Mouse (Mus musculus): ENCODE data around the gene Hsd17b12. TPM values are rescaled to one million over a fixed set of nuclear protein-coding genes. Genes with fewer than 3 reads are reported as not detected.

The Hsd17b12 gene
- polyA plus RNA-seq, 1 experiment from 2014 or later = 113 TPM

- H3K4me2 ChIP-seq = no peak overlapping the region
- 90% methylated on average over 7 of the region's 7 CpGs for WGBS
- no peaks in the 10 kb centered on the region for H3K27me3 ChIP-seq
- H3K9ac ChIP-seq = no peak overlapping the region
- H3K27ac ChIP-seq = no peak overlapping the region
- no peak for ATAC-seq (ENCODE audit: low FRiP score)
- no peaks in the 10 kb centered on the region for H3K4me1 ChIP-seq
- no peak overlapping the region for H3K4me3 ChIP-seq (replicated peaks)
- H3K9me3 ChIP-seq = no peaks in the 10 kb centered on the region
- H3K36me3 ChIP-seq (replicated peaks) = peaks cover 4% of the 10 kb centered on the region; the same call in 1 of the 2 replicates
Measured at GRCm38 (mm10) chr2:94066120-94066519, 91.6 kb downstream of the Hsd17b12 start.

- Histone ChIP-seq H3K27ac (no peak overlapping the region), H3K9ac (no peak overlapping the region), H3K4me1 (no peaks in the 10 kb centered on the region), H3K27me3 (no peaks in the 10 kb centered on the region), H3K9me3 (no peaks in the 10 kb centered on the region), H3K36me3 (replicated peaks) (peaks cover 4% of the 10 kb centered on the region; the same call in 1 of the 2 replicates), H3K4me2 (no peak overlapping the region), H3K4me3 (replicated peaks) (no peak overlapping the region)
- 90% methylated on average over 4 of the region's 4 CpGs for WGBS
- ATAC-seq (ENCODE audit: low FRiP score) = no peak
Measured at GRCm38 (mm10) chr2:94062791-94063190, 95.0 kb downstream of the Hsd17b12 start.

- H3K4me2 ChIP-seq = no peak overlapping the region
- H3K9ac ChIP-seq = no peak overlapping the region
- no peak overlapping the region for H3K27ac ChIP-seq
- no peaks in the 10 kb centered on the region for H3K27me3 ChIP-seq
- H3K4me1 ChIP-seq = no peaks in the 10 kb centered on the region
- 78% methylated on average over 5 of the region's 5 CpGs for WGBS
- no peak overlapping the region for H3K4me3 ChIP-seq (replicated peaks)
- no peak for ATAC-seq (ENCODE audit: low FRiP score)
- no peaks in the 10 kb centered on the region for H3K36me3 ChIP-seq (replicated peaks)
- no peaks in the 10 kb centered on the region for H3K9me3 ChIP-seq
Measured at GRCm38 (mm10) chr2:94059459-94059858, 98.3 kb downstream of the Hsd17b12 start.

- no peak overlapping the region for H3K27ac ChIP-seq
- H3K4me3 ChIP-seq (replicated peaks) = no peak overlapping the region
- no peak overlapping the region for H3K4me2 ChIP-seq
- H3K27me3 ChIP-seq = no peaks in the 10 kb centered on the region
- no peak overlapping the region for H3K9ac ChIP-seq
- H3K9me3 ChIP-seq = no peaks in the 10 kb centered on the region
- ATAC-seq (ENCODE audit: low FRiP score) = peak; percentile 73; the same call in 1 of the 2 replicates
- no peaks in the 10 kb centered on the region for H3K36me3 ChIP-seq (replicated peaks)
- peaks cover 3% of the 10 kb centered on the region for H3K4me1 ChIP-seq
Measured at GRCm38 (mm10) chr2:94054813-94055212, 103.0 kb downstream of the Hsd17b12 start.

GRCm38 (mm10) chr2:94051952-94052351, 105.8 kb downstream of the Hsd17b12 start:
- H3K4me2 ChIP-seq = no peak overlapping the region
- H3K4me3 ChIP-seq (replicated peaks) = no peak overlapping the region
- no peak overlapping the region for H3K27ac ChIP-seq
- H3K4me1 ChIP-seq = peaks cover 21% of the 10 kb centered on the region
- H3K9me3 ChIP-seq = no peaks in the 10 kb centered on the region
- 78% methylated on average over 5 of the region's 5 CpGs for WGBS
- no peak overlapping the region for H3K9ac ChIP-seq
- H3K27me3 ChIP-seq = no peaks in the 10 kb centered on the region
- no peaks in the 10 kb centered on the region for H3K36me3 ChIP-seq (replicated peaks)
- ATAC-seq (ENCODE audit: low FRiP score) = no peak

- H3K9me3 ChIP-seq = no peaks in the 10 kb centered on the region
- H3K4me3 ChIP-seq (replicated peaks) = no peak overlapping the region
- no peak overlapping the region for H3K9ac ChIP-seq
- peaks cover 21% of the 10 kb centered on the region for H3K4me1 ChIP-seq
- over 99% methylated on average over 3 of the region's 3 CpGs for WGBS
- no peaks in the 10 kb centered on the region for H3K36me3 ChIP-seq (replicated peaks)
- no peak for ATAC-seq (ENCODE audit: low FRiP score)
- H3K27ac ChIP-seq = no peak overlapping the region
- H3K27me3 ChIP-seq = no peaks in the 10 kb centered on the region
- no peak overlapping the region for H3K4me2 ChIP-seq
Measured at GRCm38 (mm10) chr2:94050901-94051300, 106.9 kb downstream of the Hsd17b12 start.

GRCm38 (mm10) chr2:94049471-94050176, 108.1 kb downstream of the Hsd17b12 start:
- WGBS = 76% methylated on average over 5 of the region's 5 CpGs
- no peak overlapping the region for H3K4me3 ChIP-seq (replicated peaks)

GRCm38 (mm10) chr2:94048733-94049470, 108.9 kb downstream of the Hsd17b12 start:
- H3K4me1 ChIP-seq = peaks cover 35% of the 10 kb centered on the region
- H3K4me3 ChIP-seq (replicated peaks) = no peak overlapping the region
- H3K9me3 ChIP-seq = no peaks in the 10 kb centered on the region
- H3K27me3 ChIP-seq = no peaks in the 10 kb centered on the region
- 0 out of 2 replicates have a peak, but pooled peaks have one; percentile 55 for ATAC-seq (ENCODE audit: low FRiP score)
- no peak overlapping the region for H3K4me2 ChIP-seq
- H3K27ac ChIP-seq = peak overlapping the region; percentile 78
- WGBS = 65% methylated on average over 5 of the region's 5 CpGs
- no peaks in the 10 kb centered on the region for H3K36me3 ChIP-seq (replicated peaks)
- H3K9ac ChIP-seq = no peak overlapping the region

More at GRCm38 (mm10) chr2:94049471-94050176, 108.1 kb downstream of the Hsd17b12 start:
- H3K4me1 ChIP-seq = peaks cover 29% of the 10 kb centered on the region
- ATAC-seq (ENCODE audit: low FRiP score) = peak; percentile 51; the same call in 1 of the 2 replicates
- no peak overlapping the region for H3K4me2 ChIP-seq
- H3K36me3 ChIP-seq (replicated peaks) = no peaks in the 10 kb centered on the region
- no peaks in the 10 kb centered on the region for H3K27me3 ChIP-seq
- H3K9me3 ChIP-seq = no peaks in the 10 kb centered on the region
- peak overlapping the region; percentile 78 for H3K27ac ChIP-seq
- no peak overlapping the region for H3K9ac ChIP-seq

GRCm38 (mm10) chr2:94048271-94048670, 109.5 kb downstream of the Hsd17b12 start:
- Histone ChIP-seq H3K9ac (no peak overlapping the region), H3K27ac (peak overlapping the region; percentile 78), H3K4me2 (no peak overlapping the region), H3K4me1 (peaks cover 40% of the 10 kb centered on the region), H3K36me3 (replicated peaks) (no peaks in the 10 kb centered on the region), H3K27me3 (no peaks in the 10 kb centered on the region), H3K4me3 (replicated peaks) (no peak overlapping the region), H3K9me3 (no peaks in the 10 kb centered on the region)
- 35% methylated on average over 1 of the region's 1 CpGs for WGBS
- no peak for ATAC-seq (ENCODE audit: low FRiP score)

GRCm38 (mm10) chr2:94045411-94046090, 112.2 kb downstream of the Hsd17b12 start:
- Histone ChIP-seq H3K4me1 (peaks cover 44% of the 10 kb centered on the region), H3K36me3 (replicated peaks) (peaks cover 3% of the 10 kb centered on the region; the same call in 1 of the 2 replicates), H3K4me2 (no peak overlapping the region), H3K4me3 (replicated peaks) (no peak overlapping the region), H3K9me3 (no peaks in the 10 kb centered on the region), H3K9ac (no peak overlapping the region), H3K27me3 (no peaks in the 10 kb centered on the region), H3K27ac (0 out of 2 replicates have a peak overlapping the region, but pooled peaks have one; percentile 25)
- ATAC-seq (ENCODE audit: low FRiP score) = no peak
- 69% methylated on average over 6 of the region's 6 CpGs for WGBS

- H3K9ac ChIP-seq = no peak overlapping the region
- WGBS = 72% methylated on average over 2 of the region's 2 CpGs
- peaks cover 3% of the 10 kb centered on the region; the same call in 1 of the 2 replicates for H3K36me3 ChIP-seq (replicated peaks)
Measured at GRCm38 (mm10) chr2:94044174-94044573, 113.6 kb downstream of the Hsd17b12 start.

GRCm38 (mm10) chr2:94043662-94044061, 114.1 kb downstream of the Hsd17b12 start:
- Histone ChIP-seq H3K27me3 (no peaks in the 10 kb centered on the region), H3K9ac (no peak overlapping the region), H3K4me2 (no peak overlapping the region), H3K27ac (no peak overlapping the region), H3K36me3 (replicated peaks) (peaks cover 3% of the 10 kb centered on the region; the same call in 1 of the 2 replicates), H3K9me3 (no peaks in the 10 kb centered on the region), H3K4me3 (replicated peaks) (no peak overlapping the region), H3K4me1 (peaks cover 29% of the 10 kb centered on the region)
- 28% methylated on average over 5 of the region's 5 CpGs for WGBS
- peak; percentile 81 for ATAC-seq (ENCODE audit: low FRiP score)

More at GRCm38 (mm10) chr2:94044174-94044573, 113.6 kb downstream of the Hsd17b12 start:
- H3K4me3 ChIP-seq (replicated peaks) = no peak overlapping the region
- ATAC-seq (ENCODE audit: low FRiP score) = no peak
- H3K27ac ChIP-seq = peak overlapping the region; percentile 53; the same call in 1 of the 2 replicates
- H3K4me2 ChIP-seq = no peak overlapping the region
- H3K4me1 ChIP-seq = peaks cover 34% of the 10 kb centered on the region
- no peaks in the 10 kb centered on the region for H3K9me3 ChIP-seq
- no peaks in the 10 kb centered on the region for H3K27me3 ChIP-seq

All from forebrain, embryonic 12.5 days (tissue).